Mouse (Mus musculus) hindbrain, embryonic 13.5 days (tissue): ENCODE results near the gene Slc28a2. TPM values are rescaled to one million over a fixed set of nuclear protein-coding genes. Genes with fewer than 3 reads are reported as not detected.
A peak's percentile ranks its signal among the peaks of the same experiment; 100 is the strongest.
"Not testable (repeated sequence)": the region's sequence is repeated elsewhere in the genome, so short reads cannot be mapped to it uniquely, and the experiment has no call there.

Experiments
- ATAC-seq: fragments of 200-750 bp; cut with Nextera tagmentation; 2 replicates; pipeline ENCODE4 v1.8.0; 2017; ENCODE audit warnings: moderate TSS enrichment; ENCODE audit not compliant: low FRiP score
- H3K27ac ChIP-seq: fragments of 300-500 bp; sonication (generic); 2 replicates; pipeline ENCODE4 v1.5.1; 2015; ENCODE audit warnings: inconsistent platforms, mild to moderate bottlenecking, moderate library complexity
- H3K27me3 ChIP-seq: fragments of 300-500 bp; sonication (generic); 2 replicates; pipeline ENCODE4 v1.6.1; 2015; ENCODE audit warnings: mild to moderate bottlenecking, inconsistent platforms
- H3K36me3 ChIP-seq: fragments of 300-500 bp; sonication (generic); 2 replicates; pipeline ENCODE4 v1.6.1; 2015; ENCODE audit warnings: mild to moderate bottlenecking, inconsistent platforms
- H3K4me1 ChIP-seq: fragments of 300-500 bp; sonication (generic); replicated peaks from 2 replicates; pipeline ENCODE4 v1.6.1; 2015; ENCODE audit warnings: inconsistent platforms
- H3K4me2 ChIP-seq: fragments of 300-500 bp; sonication (generic); 2 replicates; pipeline ENCODE4 v1.6.1; 2015; ENCODE audit warnings: inconsistent platforms, mild to moderate bottlenecking, moderate library complexity
- H3K4me3 ChIP-seq: fragments of 300-500 bp; sonication (generic); 2 replicates; pipeline ENCODE4 v1.5.1; 2015; ENCODE audit warnings: mild to moderate bottlenecking, inconsistent platforms
- H3K9ac ChIP-seq: fragments of 300-500 bp; sonication (generic); 2 replicates; pipeline ENCODE4 v1.6.1; 2015; ENCODE audit warnings: mild to moderate bottlenecking, inconsistent platforms
- H3K9me3 ChIP-seq: fragments of 300-500 bp; sonication (generic); 2 replicates; pipeline ENCODE4 v1.6.1; 2016; ENCODE audit warnings: inconsistent platforms
- WGBS: fragments of 180-500 bp; shearing (Covaris S2); methylation state at CpG from one replicate; pipeline ENCODE4 v1.1.7; 2015; 5-methylcytosine and 5-hydroxymethylcytosine counted together
- polyA plus RNA-seq: library from polyadenylated mRNA; unstranded; fragments of >200 nt; fragmentation: Nextera tagmentation; extraction: Ambion mirVana; gene quantifications from 2 replicates; pipeline ENCODE4 v1.2.1, GENCODE M21; 2015

Gene Slc28a2
- polyA plus RNA-seq, result 0.05 and 0.14 TPM in 2 replicates

DNA sequence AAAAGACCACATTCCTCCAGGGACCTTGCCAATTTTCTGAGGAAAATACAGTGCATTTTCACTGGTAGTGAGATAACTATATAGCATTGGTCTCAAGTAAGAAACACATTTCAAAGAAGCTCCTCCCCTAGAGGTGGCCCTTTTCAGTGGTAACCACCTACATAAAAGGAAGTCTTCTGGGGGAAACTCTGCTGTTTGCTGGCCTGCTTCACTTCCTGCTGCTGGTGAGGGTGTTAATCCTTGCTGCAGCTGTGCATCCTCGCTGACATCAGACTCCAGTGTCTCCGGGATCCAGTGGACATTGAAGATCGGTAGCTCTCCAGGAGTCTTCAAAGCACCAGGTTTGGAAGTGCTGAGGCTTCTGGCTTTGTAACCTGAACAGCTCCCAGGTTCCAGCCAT lies at the start of gene Slc28a2:
TSS of gene Slc28a2 (plus strand) at position 278 of the 400 bp plus-strand sequence.
- H3K27me3 ChIP-seq, H3K4me3 ChIP-seq, H3K27ac ChIP-seq, H3K36me3 ChIP-seq, H3K4me1 ChIP-seq, H3K4me2 ChIP-seq, ATAC-seq, H3K9ac ChIP-seq, H3K9me3 ChIP-seq: not testable (repeated sequence)
- WGBS, result 72% methylated on average over 3 of the region's 3 CpGs

DNA sequence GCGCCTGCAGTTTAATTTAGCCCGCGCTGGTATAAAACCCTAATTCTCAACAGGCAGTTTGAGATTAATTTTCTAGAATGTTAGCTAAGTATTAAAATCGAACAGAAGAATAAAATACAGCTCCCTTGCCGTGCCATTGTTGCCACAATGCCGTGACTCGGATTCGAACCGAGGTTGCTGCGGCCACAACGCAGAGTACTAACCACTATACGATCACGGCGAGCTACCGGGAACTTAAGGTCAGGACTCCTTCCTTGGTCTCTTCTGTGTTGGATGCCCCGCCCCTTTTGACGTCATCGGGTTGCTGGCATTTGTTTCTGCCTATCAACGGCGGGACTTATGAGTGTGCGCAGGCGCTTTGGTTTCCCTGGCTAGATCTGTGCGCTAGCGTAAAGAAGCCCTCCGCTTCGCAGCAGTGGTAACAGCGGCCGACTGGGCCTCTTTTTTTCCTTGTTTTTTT lies 49.0 kb upstream of the Slc28a2 start:
- Histone ChIP-seq H3K4me2 (peak overlapping the region; percentile 40), H3K9ac (peak overlapping the region; percentile 76), H3K36me3 (no peaks in the 10 kb centered on the region), H3K9me3 (no peaks in the 10 kb centered on the region), H3K27me3 (peaks cover 3% of the 10 kb centered on the region; the same call in 1 of the 2 replicates), H3K27ac (peak overlapping the region; percentile 88), H3K4me1 (peaks cover 9% of the 10 kb centered on the region), H3K4me3 (peak overlapping the region; percentile 50)
- ATAC-seq, result peak; percentile 93
- under 1% methylated on average over 28 of the region's 28 CpGs for WGBS

DNA sequence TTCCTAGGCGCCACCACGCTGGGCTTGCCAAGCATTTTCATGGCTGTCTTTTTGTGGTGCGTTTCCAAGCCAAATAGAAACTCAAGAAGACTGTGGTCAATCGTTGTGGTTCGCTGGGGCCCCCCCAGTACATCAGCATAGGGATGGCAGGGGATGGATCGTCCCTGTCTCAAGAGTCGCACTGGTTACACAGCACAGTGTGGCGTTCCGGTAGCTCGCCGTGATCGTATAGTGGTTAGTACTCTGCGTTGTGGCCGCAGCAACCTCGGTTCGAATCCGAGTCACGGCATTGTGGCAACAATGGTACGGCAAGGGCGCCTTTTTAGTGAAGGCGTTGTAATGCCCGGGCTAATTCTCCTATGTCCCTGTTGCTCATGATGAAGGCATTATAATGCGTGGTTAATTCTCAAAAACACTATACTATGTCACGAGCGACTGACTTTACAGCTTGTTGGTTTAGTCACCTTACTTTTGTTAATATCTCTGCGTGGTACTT lies 48.5 kb upstream of the Slc28a2 start:
- peak overlapping the region; percentile 76 for H3K9ac ChIP-seq
- no peaks in the 10 kb centered on the region for H3K36me3 ChIP-seq
- H3K27me3 ChIP-seq, result 0 out of 2 replicates have a peak, but pooled peaks cover 3% of the 10 kb centered on the region
- H3K9me3 ChIP-seq, result no peaks in the 10 kb centered on the region
- peak overlapping the region; percentile 40 for H3K4me2 ChIP-seq
- WGBS, result under 1% methylated on average over 26 of the region's 26 CpGs
- peak overlapping the region; percentile 50 for H3K4me3 ChIP-seq
- peaks cover 9% of the 10 kb centered on the region for H3K4me1 ChIP-seq
- ATAC-seq, result peak; percentile 86
- peak overlapping the region; percentile 88 for H3K27ac ChIP-seq

- 21% methylated on average over 8 of the region's 8 CpGs for WGBS
- H3K27me3 ChIP-seq, result 0 out of 2 replicates have a peak, but pooled peaks cover 3% of the 10 kb centered on the region
- peak overlapping the region; percentile 88 for H3K27ac ChIP-seq
- peaks cover 9% of the 10 kb centered on the region for H3K4me1 ChIP-seq
- no peaks in the 10 kb centered on the region for H3K36me3 ChIP-seq
- peak overlapping the region; percentile 50 for H3K4me3 ChIP-seq
- H3K4me2 ChIP-seq, result peak overlapping the region; percentile 40
- H3K9me3 ChIP-seq, result no peaks in the 10 kb centered on the region
- no peak for ATAC-seq
- H3K9ac ChIP-seq, result peak overlapping the region; percentile 60; the same call in 1 of the 2 replicates
Measured at GRCm38 (mm10) chr2:122378421-122379291, 47.6 kb upstream of the Slc28a2 start.

- no peaks in the 10 kb centered on the region for H3K9me3 ChIP-seq
- no peak overlapping the region for H3K27ac ChIP-seq
- H3K9ac ChIP-seq, result no peak overlapping the region
- H3K4me2 ChIP-seq, result no peak overlapping the region
- H3K36me3 ChIP-seq, result no peaks in the 10 kb centered on the region
- WGBS, result 41% methylated on average over 2 of the region's 2 CpGs
- no peak overlapping the region for H3K4me3 ChIP-seq
- no peak for ATAC-seq
- 0 out of 2 replicates have a peak, but pooled peaks cover 3% of the 10 kb centered on the region for H3K27me3 ChIP-seq
- peaks cover 9% of the 10 kb centered on the region for H3K4me1 ChIP-seq
Measured at GRCm38 (mm10) chr2:122379292-122379650, 47.0 kb upstream of the Slc28a2 start.

DNA sequence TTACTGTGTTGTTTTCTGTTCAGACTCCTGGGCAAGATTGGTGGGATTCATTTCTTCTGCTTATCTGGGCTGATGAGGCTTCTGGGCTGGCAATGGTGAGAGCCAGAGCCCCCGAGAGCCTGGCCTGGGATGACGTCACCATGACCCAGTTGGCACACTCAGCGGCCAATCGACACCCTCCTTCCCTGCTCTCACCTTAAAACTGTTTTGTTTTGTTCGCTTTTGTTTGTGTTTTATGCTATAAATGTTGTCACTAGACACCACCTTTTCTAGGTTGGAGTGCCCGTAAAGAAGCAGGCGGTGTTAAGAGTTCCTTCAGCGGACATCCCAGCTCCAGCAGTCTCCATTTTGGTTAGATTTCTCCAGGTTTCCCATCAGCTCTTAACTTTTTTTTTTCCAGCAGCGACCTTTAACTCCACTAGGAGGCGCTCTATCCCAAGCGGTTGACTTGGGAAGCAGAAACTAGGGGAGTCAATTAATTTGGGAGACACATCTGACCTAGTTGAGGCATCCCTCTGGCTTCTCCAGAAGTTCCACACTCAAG lies 45.4 kb upstream of the Slc28a2 start:
- WGBS, result 8% methylated on average over 11 of the region's 11 CpGs
- Histone ChIP-seq H3K9me3 (no peaks in the 10 kb centered on the region), H3K9ac (no peak overlapping the region), H3K27me3 (0 out of 2 replicates have a peak, but pooled peaks cover 3% of the 10 kb centered on the region), H3K4me2 (peak overlapping the region; percentile 33), H3K27ac (no peak overlapping the region), H3K4me3 (no peak overlapping the region), H3K4me1 (peaks cover 5% of the 10 kb centered on the region), H3K36me3 (no peaks in the 10 kb centered on the region)
- ATAC-seq, result no peak

GRCm38 (mm10) chr2:122381329-122382103 lies 44.8 kb upstream of the Slc28a2 start:
- H3K9me3 ChIP-seq, result no peaks in the 10 kb centered on the region
- ATAC-seq, result no peak
- H3K4me3 ChIP-seq, result no peak overlapping the region
- 0 out of 2 replicates have a peak, but pooled peaks cover 3% of the 10 kb centered on the region for H3K27me3 ChIP-seq
- no peak overlapping the region for H3K27ac ChIP-seq
- H3K9ac ChIP-seq, result no peak overlapping the region
- no peaks in the 10 kb centered on the region for H3K36me3 ChIP-seq
- 81% methylated on average over 16 of the region's 16 CpGs for WGBS
- no peak overlapping the region for H3K4me2 ChIP-seq
- no peaks in the 10 kb centered on the region for H3K4me1 ChIP-seq

DNA sequence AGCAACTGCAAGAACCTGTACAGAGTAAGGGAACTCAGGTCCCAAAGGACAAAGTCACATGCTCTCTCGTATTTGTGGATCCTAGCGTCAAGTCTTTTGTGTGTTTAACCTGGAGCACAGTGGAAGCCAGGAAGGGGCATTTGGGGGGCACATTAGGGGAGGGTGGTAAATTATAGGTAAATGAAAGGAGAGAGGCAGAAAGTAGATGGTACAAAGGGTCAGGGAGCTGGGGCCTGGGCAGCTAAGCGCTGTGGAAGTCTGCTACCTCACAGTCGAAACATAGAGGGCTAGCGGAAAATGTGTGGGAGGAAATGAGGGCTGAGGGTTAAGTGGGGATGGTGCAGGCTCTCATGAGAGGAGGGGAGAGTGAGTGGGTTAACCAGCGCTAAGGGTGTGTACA lies 44.2 kb upstream of the Slc28a2 start:
- Histone ChIP-seq H3K9ac (no peak overlapping the region), H3K4me3 (no peak overlapping the region), H3K27me3 (0 out of 2 replicates have a peak, but pooled peaks cover 3% of the 10 kb centered on the region), H3K27ac (no peak overlapping the region), H3K9me3 (no peaks in the 10 kb centered on the region), H3K4me2 (no peak overlapping the region), H3K36me3 (no peaks in the 10 kb centered on the region), H3K4me1 (no peaks in the 10 kb centered on the region)
- no peak for ATAC-seq
- WGBS, result 83% methylated on average over 6 of the region's 6 CpGs

DNA sequence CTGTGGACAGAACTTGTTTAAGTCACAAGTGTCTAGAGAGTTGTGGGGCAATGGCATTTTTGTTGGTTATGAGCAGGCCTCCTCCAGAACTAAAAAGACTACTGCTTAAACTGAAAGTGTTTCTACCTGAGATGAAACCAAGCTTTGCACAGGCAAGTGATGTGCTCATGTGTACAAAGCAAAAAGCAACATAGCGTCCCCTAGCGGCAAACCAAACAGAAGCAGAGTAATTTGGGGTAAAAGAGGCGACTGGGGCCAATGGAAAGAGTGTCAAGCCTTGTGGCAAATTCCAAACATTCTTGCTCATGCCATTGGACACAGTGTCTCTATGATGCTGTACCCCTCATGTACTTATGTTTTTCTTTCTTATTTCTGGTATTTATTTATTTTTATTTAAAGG lies 41.2 kb upstream of the Slc28a2 start:
- H3K27me3 ChIP-seq, result no peaks in the 10 kb centered on the region
- no peaks in the 10 kb centered on the region for H3K36me3 ChIP-seq
- no peaks in the 10 kb centered on the region for H3K4me1 ChIP-seq
- H3K4me2 ChIP-seq, result no peak overlapping the region
- WGBS, result 40% methylated on average over 3 of the region's 3 CpGs
- no peak overlapping the region for H3K9ac ChIP-seq
- H3K9me3 ChIP-seq, result no peaks in the 10 kb centered on the region
- no peak for ATAC-seq
- no peak overlapping the region for H3K4me3 ChIP-seq
- no peak overlapping the region for H3K27ac ChIP-seq

DNA sequence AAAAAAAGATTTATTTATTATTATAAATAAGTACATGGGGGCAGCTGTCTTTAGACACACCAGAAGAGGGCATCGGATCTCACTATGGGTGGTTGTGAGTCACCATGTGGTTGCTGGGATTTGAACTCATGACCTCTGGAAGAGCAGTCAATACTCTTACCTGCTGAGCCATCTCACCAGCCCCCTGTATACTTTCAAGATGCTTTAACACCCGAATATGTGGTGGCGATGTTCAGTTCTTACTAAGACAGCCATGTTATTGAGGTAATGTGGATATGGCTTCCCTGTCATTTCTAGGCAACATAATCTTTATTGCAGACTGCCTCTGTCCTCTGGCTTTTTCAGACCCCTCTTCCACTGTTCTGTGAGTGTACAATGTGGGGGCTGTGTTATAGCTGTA lies 39.1 kb upstream of the Slc28a2 start:
- not testable (repeated sequence) for H3K27me3 ChIP-seq, H3K9me3 ChIP-seq, H3K36me3 ChIP-seq, H3K4me3 ChIP-seq, H3K4me2 ChIP-seq, H3K27ac ChIP-seq, H3K9ac ChIP-seq, H3K4me1 ChIP-seq, ATAC-seq
- 94% methylated on average over 3 of the region's 3 CpGs for WGBS

DNA sequence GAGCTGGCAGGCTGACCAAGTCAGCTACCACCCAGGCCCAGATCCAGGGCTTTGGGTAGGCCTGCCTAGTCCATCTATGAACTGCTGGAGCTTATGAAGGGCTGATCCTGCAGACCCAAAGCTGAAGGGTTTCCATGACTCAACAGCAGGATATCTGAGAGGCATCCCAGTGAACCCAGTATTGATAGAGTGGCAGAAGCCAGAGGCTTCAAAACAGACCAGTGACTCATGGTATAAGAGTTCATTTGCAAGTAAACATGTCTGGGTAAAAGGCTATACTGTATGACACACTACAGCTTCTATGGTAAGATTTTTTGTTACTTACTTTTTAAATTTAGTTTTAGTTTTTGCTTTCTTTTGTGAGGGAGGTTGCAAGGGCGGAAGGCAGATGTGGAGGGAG lies 30.1 kb upstream of the Slc28a2 start:
- 91% methylated on average over 1 of the region's 1 CpGs for WGBS
- no peak overlapping the region for H3K4me2 ChIP-seq
- no peaks in the 10 kb centered on the region for H3K27me3 ChIP-seq
- no peaks in the 10 kb centered on the region for H3K9me3 ChIP-seq
- no peaks in the 10 kb centered on the region for H3K4me1 ChIP-seq
- no peak overlapping the region for H3K9ac ChIP-seq
- no peak overlapping the region for H3K4me3 ChIP-seq
- no peak for ATAC-seq
- H3K27ac ChIP-seq, result no peak overlapping the region
- no peaks in the 10 kb centered on the region for H3K36me3 ChIP-seq

- Histone ChIP-seq H3K4me3 (no peak overlapping the region), H3K9ac (no peak overlapping the region), H3K9me3 (no peaks in the 10 kb centered on the region), H3K4me2 (no peak overlapping the region), H3K36me3 (no peaks in the 10 kb centered on the region), H3K27ac (no peak overlapping the region), H3K27me3 (no peaks in the 10 kb centered on the region), H3K4me1 (no peaks in the 10 kb centered on the region)
- 96% methylated on average over 2 of the region's 2 CpGs for WGBS
- no peak for ATAC-seq
Measured at GRCm38 (mm10) chr2:122407607-122408006, 18.7 kb upstream of the Slc28a2 start.
